Mouse (Mus musculus) kidney, embryonic 16.5 days (tissue): ENCODE data around the gene Dolk. TPM values are rescaled to one million over a fixed set of nuclear protein-coding genes. Genes with fewer than 3 reads are reported as not detected.

Experiments used
- ATAC-seq: fragments of 200-750 bp; cut with Nextera tagmentation; 2 replicates; pipeline ENCODE4 v1.8.0; 2017; ENCODE audit warnings: moderate TSS enrichment; ENCODE audit not compliant: low FRiP score, low TSS enrichment
- H3K27ac ChIP-seq: fragments of 300-500 bp; sonication (generic); 2 replicates; pipeline ENCODE4 v1.5.1; 2014; ENCODE audit warnings: low read length
- H3K27me3 ChIP-seq: fragments of 300-500 bp; sonication (generic); 2 replicates; pipeline ENCODE4 v1.6.1; 2014; ENCODE audit warnings: low read length, control low read depth, mixed read lengths; ENCODE audit not compliant: insufficient read depth
- H3K36me3 ChIP-seq: fragments of 300-500 bp; sonication (generic); 2 replicates; pipeline ENCODE4 v1.6.1; 2014; ENCODE audit warnings: low read length, control low read depth, mixed read lengths; ENCODE audit not compliant: insufficient read depth
- H3K4me1 ChIP-seq: fragments of 300-500 bp; sonication (generic); 2 replicates; pipeline ENCODE4 v1.6.1; 2014; ENCODE audit warnings: low read length, control low read depth, mixed read lengths; ENCODE audit not compliant: insufficient read depth
- H3K4me2 ChIP-seq: fragments of 300-500 bp; sonication (generic); replicated peaks from 2 replicates; pipeline ENCODE4 v1.6.1; 2014; ENCODE audit warnings: low read depth, low read length
- H3K4me3 ChIP-seq: fragments of 300-500 bp; sonication (generic); 2 replicates; pipeline ENCODE4 v1.5.1; 2014; ENCODE audit warnings: mild to moderate bottlenecking, low read length
- H3K9ac ChIP-seq: fragments of 300-500 bp; sonication (generic); replicated peaks from 2 replicates; pipeline ENCODE4 v1.6.1; 2014; ENCODE audit warnings: low read length
- H3K9me3 ChIP-seq: fragments of 300-500 bp; sonication (generic); 2 replicates; pipeline ENCODE4 v1.6.1; 2016; ENCODE audit warnings: low read length, control low read depth
- WGBS: fragments of 180-500 bp; shearing (Covaris S2); extraction: QIAGEN DNeasy Blood & Tissue Kit; methylation state at CpG from one replicate; pipeline ENCODE4 v1.1.7; 2014; 5-methylcytosine and 5-hydroxymethylcytosine counted together
- polyA plus RNA-seq: library from polyadenylated mRNA; unstranded; fragments of >200 nt; fragmentation: Nextera tagmentation; extraction: Ambion mirVana; gene quantifications from 2 replicates; pipeline ENCODE4 v1.2.1, GENCODE M21; 2015

Dolk gene
- polyA plus RNA-seq, 1 experiment from 2014 or later = 44.2 TPM

- H3K27me3 ChIP-seq = no peaks in the 10 kb centered on the region
- no peak for ATAC-seq
- 90% methylated on average over 18 of the region's 18 CpGs for WGBS
- H3K4me1 ChIP-seq = peaks cover 38% of the 10 kb centered on the region
- H3K36me3 ChIP-seq = peaks cover 39% of the 10 kb centered on the region
- H3K27ac ChIP-seq = no peak overlapping the region
- H3K9ac ChIP-seq = no peak overlapping the region
- H3K4me3 ChIP-seq = no peak overlapping the region
- H3K4me2 ChIP-seq = no peak overlapping the region
- H3K9me3 ChIP-seq = no peaks in the 10 kb centered on the region
These were observed 24.0 kb downstream of the Dolk start for GRCm38 (mm10) chr2:30261921-30262839.

GRCm38 (mm10) chr2:30261064-30261736, 24.9 kb downstream of the Dolk start:
- no peak overlapping the region for H3K4me2 ChIP-seq
- no peak overlapping the region for H3K27ac ChIP-seq
- no peak overlapping the region for H3K4me3 ChIP-seq
- H3K36me3 ChIP-seq = peaks cover 49% of the 10 kb centered on the region
- 91% methylated on average over 4 of the region's 4 CpGs for whole genome bisulfite sequencing
- H3K9ac ChIP-seq = no peak overlapping the region
- H3K9me3 ChIP-seq = no peaks in the 10 kb centered on the region
- ATAC-seq = no peak
- H3K4me1 ChIP-seq = peaks cover 29% of the 10 kb centered on the region
- H3K27me3 ChIP-seq = no peaks in the 10 kb centered on the region

GRCm38 (mm10) chr2:30259131-30260064, 26.7 kb downstream of the Dolk start:
- no peaks in the 10 kb centered on the region for H3K9me3 ChIP-seq
- 89% methylated on average over 15 of the region's 15 CpGs for whole genome bisulfite sequencing
- peak overlapping the region; percentile 13; the same call in 1 of the 2 replicates for H3K27ac ChIP-seq
- ATAC-seq = no peak
- H3K4me1 ChIP-seq = peaks cover 11% of the 10 kb centered on the region; the same call in 1 of the 2 replicates
- H3K4me2 ChIP-seq = no peak overlapping the region
- H3K27me3 ChIP-seq = no peaks in the 10 kb centered on the region
- no peak overlapping the region for H3K9ac ChIP-seq
- H3K4me3 ChIP-seq = no peak overlapping the region
- peaks cover 60% of the 10 kb centered on the region for H3K36me3 ChIP-seq

GRCm38 (mm10) chr2:30258600-30258999, 27.5 kb downstream of the Dolk start:
- Histone ChIP-seq H3K27ac (peak overlapping the region; percentile 13; the same call in 1 of the 2 replicates), H3K9me3 (no peaks in the 10 kb centered on the region), H3K4me1 (peaks cover 9% of the 10 kb centered on the region; the same call in 1 of the 2 replicates), H3K9ac (no peak overlapping the region), H3K27me3 (no peaks in the 10 kb centered on the region), H3K4me3 (no peak overlapping the region), H3K4me2 (no peak overlapping the region), H3K36me3 (peaks cover 55% of the 10 kb centered on the region)
- WGBS = 65% methylated on average over 4 of the region's 4 CpGs
- peak; percentile 55 for ATAC-seq

GRCm38 (mm10) chr2:30257699-30258460, 28.3 kb downstream of the Dolk start:
- peaks cover 9% of the 10 kb centered on the region; the same call in 1 of the 2 replicates for H3K4me1 ChIP-seq
- 81% methylated on average over 7 of the region's 7 CpGs for WGBS
- H3K27ac ChIP-seq = no peak overlapping the region
- 0 out of 2 replicates have a peak overlapping the region, but pooled peaks have one; percentile 4 for H3K9ac ChIP-seq
- no peak overlapping the region for H3K4me3 ChIP-seq
- H3K9me3 ChIP-seq = no peaks in the 10 kb centered on the region
- ATAC-seq = no peak
- no peak overlapping the region for H3K4me2 ChIP-seq
- peaks cover 51% of the 10 kb centered on the region for H3K36me3 ChIP-seq
- no peaks in the 10 kb centered on the region for H3K27me3 ChIP-seq

- no peaks in the 10 kb centered on the region for H3K27me3 ChIP-seq
- no peak overlapping the region for H3K27ac ChIP-seq
- ATAC-seq = no peak
- H3K4me1 ChIP-seq = peaks cover 13% of the 10 kb centered on the region
- H3K9ac ChIP-seq = no peak overlapping the region
- 96% methylated on average over 30 of the region's 30 CpGs for WGBS
- no peaks in the 10 kb centered on the region for H3K9me3 ChIP-seq
- no peak overlapping the region for H3K4me2 ChIP-seq
- H3K36me3 ChIP-seq = peaks cover 44% of the 10 kb centered on the region
- H3K4me3 ChIP-seq = no peak overlapping the region
These were observed 29.4 kb downstream of the Dolk start for GRCm38 (mm10) chr2:30256616-30257350.

- 96% methylated on average over 42 of the region's 42 CpGs for WGBS
- H3K36me3 ChIP-seq = peaks cover 38% of the 10 kb centered on the region
- no peak overlapping the region for H3K4me2 ChIP-seq
- no peaks in the 10 kb centered on the region for H3K27me3 ChIP-seq
- no peak for ATAC-seq
- peaks cover 13% of the 10 kb centered on the region for H3K4me1 ChIP-seq
- no peak overlapping the region for H3K9ac ChIP-seq
- no peak overlapping the region for H3K4me3 ChIP-seq
- H3K9me3 ChIP-seq = no peaks in the 10 kb centered on the region
- no peak overlapping the region for H3K27ac ChIP-seq
These were observed 30.3 kb downstream of the Dolk start for GRCm38 (mm10) chr2:30255631-30256395.

GRCm38 (mm10) chr2:30253809-30254208, 32.3 kb downstream of the Dolk start:
- H3K36me3 ChIP-seq = peaks cover 32% of the 10 kb centered on the region
- 75% methylated on average over 5 of the region's 5 CpGs for WGBS

More at GRCm38 (mm10) chr2:30253809-30254208, 32.3 kb downstream of the Dolk start:
- no peak overlapping the region for H3K4me2 ChIP-seq
- no peaks in the 10 kb centered on the region for H3K27me3 ChIP-seq
- no peak overlapping the region for H3K9ac ChIP-seq
- no peak overlapping the region for H3K27ac ChIP-seq
- H3K4me1 ChIP-seq = peaks cover 12% of the 10 kb centered on the region
- H3K4me3 ChIP-seq = no peak overlapping the region
- ATAC-seq = no peak
- no peaks in the 10 kb centered on the region for H3K9me3 ChIP-seq
